Mouse (Mus musculus): ENCODE results near the gene Calm3.
A peak's percentile ranks its signal among the peaks of the same experiment; 100 is the strongest.

DNA sequence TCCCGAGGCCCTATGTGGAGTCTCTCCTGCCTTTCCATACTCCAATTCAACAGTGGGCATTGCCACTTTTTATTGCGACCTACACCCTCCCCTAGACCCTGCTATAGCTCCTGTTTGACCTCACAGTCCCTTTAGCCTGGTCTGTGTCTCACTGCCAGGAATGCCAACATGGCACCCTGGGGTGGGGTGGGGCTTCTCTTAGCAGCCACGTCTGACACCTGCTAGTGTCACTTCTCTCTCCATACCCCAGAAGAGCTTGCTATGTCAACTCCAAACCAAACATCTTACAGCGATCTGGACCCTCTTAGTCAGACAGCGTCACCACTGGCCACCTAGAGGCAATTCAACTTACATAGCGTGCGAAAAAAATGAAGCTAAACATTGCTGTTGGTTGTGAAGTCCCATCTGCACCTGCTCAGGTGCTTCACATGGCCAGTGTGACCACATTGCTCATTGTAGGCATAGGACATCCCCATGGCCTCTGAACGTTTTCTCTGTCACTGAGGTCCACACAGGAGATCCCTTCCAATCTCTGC lies 25.1 kb upstream of the Calm3 start:
- TF ChIP-seq TCF3 (IDR thresholded peaks at IDR 0.05; ENCODE audit: insufficient read length, low read depth) (no peak), POLR2A (IDR thresholded peaks at IDR 0.05; ENCODE audit: insufficient read length, low read depth) (no peak), POLR2AphosphoS2 (IDR thresholded peaks at IDR 0.05; ENCODE audit: insufficient read length, low read depth) (no peak), MAX (IDR thresholded peaks at IDR 0.05; ENCODE audit: low read depth) (no peak), USF1 (IDR thresholded peaks at IDR 0.05; ENCODE audit: low read depth) (no peak), E2F4 (IDR thresholded peaks at IDR 0.05; ENCODE audit: insufficient read depth) (no peak), CEBPB (IDR thresholded peaks at IDR 0.05; ENCODE audit: insufficient read depth, poor library complexity, severe bottlenecking) (no peak), MYOG (IDR thresholded peaks at IDR 0.05; ENCODE audit: control insufficient read depth in 1 of 3, insufficient read depth in 1 of 3, insufficient read length in 2 of 3, low read depth in 2 of 3) (peak in 1 of 3 experiments; percentile 50), MYOD1 (IDR thresholded peaks at IDR 0.05; ENCODE audit: control insufficient read depth in 1 of 3, insufficient read length in 2 of 3, low read depth in 2 of 3) (peak in 2 of 3 experiments; percentile 63 to 86), SRF (IDR thresholded peaks at IDR 0.05; ENCODE audit: control insufficient read depth, insufficient read length, low read depth) (no peak), TCF12 (IDR thresholded peaks at IDR 0.05; ENCODE audit: insufficient read depth, poor library complexity, severe bottlenecking) (no peak), REST (IDR thresholded peaks at IDR 0.05; ENCODE audit: insufficient read depth, insufficient read length) (no peak)
